Mouse (Mus musculus): ENCODE results near the gene Smim20.

GRCm38 (mm10) chr5:53269799-53270198 lies 2.9 kb downstream of the Smim20 start:
- TF ChIP-seq CTCF (IDR thresholded peaks at IDR 0.05; ENCODE audit: extremely low read depth, insufficient read length, insufficient replicate concordance, low read depth, low read length), result no peak
- no peak for TF ChIP-seq POLR2A (IDR thresholded peaks at IDR 0.05; ENCODE audit: low read depth, low read length)
